Mouse (Mus musculus) midbrain, embryonic 12.5 days (tissue): ENCODE measurements around the gene Rabl2. TPM values are rescaled to one million over a fixed set of nuclear protein-coding genes. Genes with fewer than 3 reads are reported as not detected.

Experiments
- ATAC-seq: fragments of 200-750 bp; cut with Nextera tagmentation; 2 replicates; pipeline ENCODE4 v1.8.0; 2017; ENCODE audit warnings: low read depth, moderate TSS enrichment, moderate library complexity; ENCODE audit not compliant: low FRiP score
- H3K27ac ChIP-seq: fragments of 300-500 bp; sonication (generic); replicated peaks from 2 replicates; pipeline ENCODE4 v1.5.1; 2016; ENCODE audit warnings: mild to moderate bottlenecking
- H3K27me3 ChIP-seq: fragments of 300-500 bp; sonication (generic); 2 replicates; pipeline ENCODE4 v1.6.1; 2016; ENCODE audit warnings: mild to moderate bottlenecking
- H3K36me3 ChIP-seq: fragments of 300-500 bp; sonication (generic); 2 replicates; pipeline ENCODE4 v1.6.1; 2016
- H3K4me1 ChIP-seq: fragments of 300-500 bp; sonication (generic); 2 replicates; pipeline ENCODE4 v1.6.1; 2016
- H3K4me2 ChIP-seq: fragments of 300-500 bp; sonication (generic); replicated peaks from 2 replicates; pipeline ENCODE4 v1.6.1; 2016; ENCODE audit warnings: mild to moderate bottlenecking, moderate library complexity
- H3K4me3 ChIP-seq: fragments of 300-500 bp; sonication (generic); 2 replicates; pipeline ENCODE4 v1.5.1; 2016; ENCODE audit warnings: mild to moderate bottlenecking
- H3K9ac ChIP-seq: fragments of 300-500 bp; sonication (generic); replicated peaks from 2 replicates; pipeline ENCODE4 v1.6.1; 2016; ENCODE audit warnings: mild to moderate bottlenecking, moderate library complexity
- H3K9me3 ChIP-seq: fragments of 300-500 bp; sonication (generic); 2 replicates; pipeline ENCODE4 v1.6.1; 2016; ENCODE audit warnings: mild to moderate bottlenecking
- WGBS: fragments of 180-500 bp; shearing (Covaris S2); methylation state at CpG from one replicate; pipeline ENCODE4 v1.1.7; 2016; 5-methylcytosine and 5-hydroxymethylcytosine counted together
- polyA plus RNA-seq: library from polyadenylated mRNA; unstranded; fragments of >200 nt; fragmentation: Nextera tagmentation; extraction: Ambion mirVana; gene quantifications from 2 replicates; pipeline ENCODE4 v1.2.1, GENCODE M21; 2016

The Rabl2 gene
- 70.5 and 77.8 TPM in 2 replicates for polyA plus RNA-seq

GRCm38 (mm10) chr15:89591723-89592455 lies at the start of gene Rabl2:
Gene Rabl2 (minus strand): TSS chr15:89591923.
- Histone ChIP-seq H3K9ac (peak within 1 kb of the TSS; percentile 74), H3K27ac (peak within 1 kb of the TSS; percentile 87), H3K9me3 (no peaks in the 10 kb centered on the region), H3K27me3 (no peaks in the 10 kb centered on the region), H3K36me3 (peaks cover 11% of the 10 kb centered on the region), H3K4me2 (peak within 1 kb of the TSS; percentile 87), H3K4me3 (peak within 1 kb of the TSS; percentile 83), H3K4me1 (peaks cover 12% of the 10 kb centered on the region)
- under 1% methylated on average over 35 of the region's 35 CpGs for WGBS
- ATAC-seq = peak; percentile 97

DNA sequence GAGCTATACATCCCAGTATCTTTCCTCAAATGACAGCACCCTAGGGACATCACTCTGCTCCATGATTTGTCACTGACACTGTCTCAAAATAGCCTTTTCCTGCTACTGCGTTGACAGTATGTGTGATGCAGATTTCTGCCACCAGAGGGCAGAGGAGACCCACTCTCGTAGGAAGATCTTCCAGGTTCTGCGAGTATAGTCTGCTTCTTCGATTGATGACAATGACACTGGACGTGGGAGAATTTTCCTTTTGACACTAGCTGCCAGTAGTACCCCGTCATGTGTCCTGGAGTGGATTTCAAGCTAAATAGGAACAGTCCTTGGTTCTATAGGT lies 31.9 kb upstream of the Rabl2 start:
- Histone ChIP-seq H3K36me3 (no peaks in the 10 kb centered on the region), H3K27ac (no peak overlapping the region), H3K9me3 (no peaks in the 10 kb centered on the region), H3K4me1 (no peaks in the 10 kb centered on the region), H3K27me3 (no peaks in the 10 kb centered on the region), H3K4me3 (no peak overlapping the region), H3K4me2 (no peak overlapping the region), H3K9ac (no peak overlapping the region)
- ATAC-seq = peak; percentile 56; the same call in 1 of the 2 replicates
- WGBS = 15% methylated on average over 6 of the region's 6 CpGs

GRCm38 (mm10) chr15:89622959-89623625 lies 31.4 kb upstream of the Rabl2 start:
- Histone ChIP-seq H3K27me3 (no peaks in the 10 kb centered on the region), H3K4me3 (no peak overlapping the region), H3K9ac (no peak overlapping the region), H3K36me3 (no peaks in the 10 kb centered on the region), H3K27ac (no peak overlapping the region), H3K4me1 (no peaks in the 10 kb centered on the region), H3K9me3 (no peaks in the 10 kb centered on the region), H3K4me2 (no peak overlapping the region)
- ATAC-seq = 0 out of 2 replicates have a peak, but pooled peaks have one; percentile 19
- WGBS = 68% methylated on average over 5 of the region's 5 CpGs

- Histone ChIP-seq H3K36me3 (no peaks in the 10 kb centered on the region), H3K27ac (no peak overlapping the region), H3K4me3 (no peak overlapping the region), H3K9me3 (no peaks in the 10 kb centered on the region), H3K4me1 (no peaks in the 10 kb centered on the region), H3K27me3 (no peaks in the 10 kb centered on the region), H3K4me2 (no peak overlapping the region), H3K9ac (no peak overlapping the region)
- WGBS = 81% methylated on average over 12 of the region's 12 CpGs
- peak; percentile 52 for ATAC-seq
Measured at GRCm38 (mm10) chr15:89622312-89622958, 30.7 kb upstream of the Rabl2 start.

DNA sequence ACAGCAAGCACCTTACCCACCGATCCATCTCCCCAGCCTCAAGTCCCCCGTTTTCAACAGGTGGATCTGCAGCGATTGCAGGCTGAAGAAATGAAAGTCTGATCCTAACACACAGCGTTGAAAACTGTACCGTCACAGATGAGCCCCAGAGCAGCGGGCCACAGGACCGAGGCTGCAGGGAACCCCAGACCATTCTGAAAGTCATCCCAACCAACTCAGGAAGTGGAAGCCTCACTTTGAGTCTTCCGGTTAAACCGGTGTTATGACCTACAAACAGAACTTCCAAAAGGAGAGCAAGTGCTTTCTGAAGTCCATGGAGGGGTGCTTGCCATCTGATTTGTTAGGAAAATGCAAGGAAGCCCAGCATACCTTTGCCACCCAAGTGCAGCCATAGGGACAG lies 16.2 kb upstream of the Rabl2 start:
- Histone ChIP-seq H3K36me3 (no peaks in the 10 kb centered on the region), H3K27ac (no peak overlapping the region), H3K9ac (no peak overlapping the region), H3K27me3 (no peaks in the 10 kb centered on the region), H3K4me2 (no peak overlapping the region), H3K4me3 (no peak overlapping the region), H3K4me1 (no peaks in the 10 kb centered on the region), H3K9me3 (0 out of 2 replicates have a peak, but pooled peaks cover 4% of the 10 kb centered on the region)
- no peak for ATAC-seq
- 90% methylated on average over 9 of the region's 9 CpGs for WGBS

DNA sequence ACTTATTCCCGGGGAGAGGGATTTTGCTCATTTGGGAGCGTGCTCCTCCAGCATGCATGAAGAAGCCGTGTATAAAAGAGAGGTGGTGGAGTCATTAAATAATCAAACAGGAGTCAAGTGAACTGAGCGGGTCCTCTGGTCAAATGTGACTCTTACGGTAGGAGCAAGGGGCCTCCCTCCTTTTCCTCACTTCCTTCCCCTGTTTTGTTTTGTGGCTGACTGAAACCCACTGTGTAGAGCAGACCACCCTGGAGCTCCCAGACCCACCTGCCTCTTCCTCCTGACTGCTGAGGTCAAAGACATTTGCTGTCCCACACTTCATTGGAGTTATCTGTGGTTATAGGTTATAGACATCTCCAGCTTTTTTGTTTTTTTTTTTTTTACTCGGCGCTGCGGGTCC lies 15.8 kb upstream of the Rabl2 start:
- H3K4me1 ChIP-seq = no peaks in the 10 kb centered on the region
- H3K4me2 ChIP-seq = no peak overlapping the region
- no peaks in the 10 kb centered on the region for H3K27me3 ChIP-seq
- no peak overlapping the region for H3K4me3 ChIP-seq
- no peak overlapping the region for H3K27ac ChIP-seq
- no peak overlapping the region for H3K9ac ChIP-seq
- no peaks in the 10 kb centered on the region for H3K36me3 ChIP-seq
- WGBS = 91% methylated on average over 8 of the region's 8 CpGs
- ATAC-seq = no peak
- H3K9me3 ChIP-seq = 0 out of 2 replicates have a peak, but pooled peaks cover 4% of the 10 kb centered on the region

GRCm38 (mm10) chr15:89605822-89606570 lies 14.3 kb upstream of the Rabl2 start:
- 83% methylated on average over 12 of the region's 12 CpGs for WGBS
- Histone ChIP-seq H3K4me3 (no peak overlapping the region), H3K9ac (no peak overlapping the region), H3K27me3 (no peaks in the 10 kb centered on the region), H3K4me1 (no peaks in the 10 kb centered on the region), H3K27ac (no peak overlapping the region), H3K4me2 (no peak overlapping the region), H3K9me3 (0 out of 2 replicates have a peak, but pooled peaks cover 4% of the 10 kb centered on the region), H3K36me3 (no peaks in the 10 kb centered on the region)
- ATAC-seq = no peak

DNA sequence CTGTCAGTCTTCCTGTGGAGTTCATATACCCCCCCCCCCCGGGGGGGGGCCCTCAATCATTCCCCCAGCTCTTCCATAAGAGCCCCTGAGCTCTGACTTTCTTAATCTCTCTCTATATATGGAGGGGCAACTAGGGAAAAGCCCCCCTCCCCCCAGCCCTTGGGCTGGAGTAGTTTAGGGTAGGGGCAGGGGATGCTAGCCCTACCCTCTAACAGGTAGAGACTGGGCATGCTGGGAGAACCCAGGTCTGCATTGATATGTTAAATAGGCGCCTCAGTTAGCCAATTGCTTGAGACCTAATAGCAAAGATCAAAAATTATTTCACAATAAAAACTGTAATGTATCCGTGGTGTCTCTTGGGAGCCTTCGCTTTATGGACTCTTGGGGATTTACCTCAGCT lies 825 bp upstream of the Rabl2 start:
- ATAC-seq = peak; percentile 31; the same call in 1 of the 2 replicates

GRCm38 (mm10) chr15:89591317-89591716 lies 406 bp downstream of the Rabl2 start:
- Histone ChIP-seq H3K27me3 (no peaks in the 10 kb centered on the region), H3K4me3 (peak overlapping the region; percentile 83), H3K4me2 (peak overlapping the region; percentile 87), H3K9me3 (no peaks in the 10 kb centered on the region), H3K27ac (peak overlapping the region; percentile 87), H3K4me1 (peaks cover 12% of the 10 kb centered on the region), H3K36me3 (peaks cover 17% of the 10 kb centered on the region), H3K9ac (peak overlapping the region; percentile 74)
- no peak for ATAC-seq
- WGBS = 2% methylated on average over 30 of the region's 30 CpGs

More for the DNA sequence above, 825 bp upstream of the Rabl2 start:
- Histone ChIP-seq H3K27ac (no peak overlapping the region), H3K4me2 (peak overlapping the region; percentile 87), H3K9me3 (no peaks in the 10 kb centered on the region), H3K36me3 (peaks cover 5% of the 10 kb centered on the region; the same call in 1 of the 2 replicates), H3K27me3 (no peaks in the 10 kb centered on the region), H3K4me1 (peaks cover 12% of the 10 kb centered on the region), H3K9ac (no peak overlapping the region), H3K4me3 (peak overlapping the region; percentile 83; the same call in 1 of the 2 replicates)
- WGBS = 38% methylated on average over 4 of the region's 4 CpGs

DNA sequence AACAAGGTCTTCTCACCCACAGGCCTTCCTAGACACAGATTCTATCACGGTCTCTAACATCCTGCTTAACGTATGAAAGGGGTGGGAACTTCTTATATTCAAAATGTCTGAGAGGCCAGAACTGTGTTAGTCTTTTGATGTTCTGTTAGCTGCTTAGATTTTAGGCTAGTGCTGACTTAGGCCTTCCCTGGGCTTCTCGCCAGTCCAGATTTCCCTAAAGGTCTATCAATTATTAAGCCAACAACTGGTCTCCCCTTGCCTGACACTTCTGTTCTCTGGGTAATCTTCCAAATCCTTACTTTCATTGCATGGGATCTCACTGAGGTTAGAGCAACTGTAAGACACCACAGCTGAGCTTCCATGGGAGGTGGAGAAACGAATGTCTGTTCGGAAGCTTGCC lies 2.6 kb downstream of the Rabl2 start:
- Histone ChIP-seq H3K4me1 (peaks cover 12% of the 10 kb centered on the region), H3K9ac (no peak overlapping the region), H3K27ac (no peak overlapping the region), H3K4me2 (no peak overlapping the region), H3K27me3 (no peaks in the 10 kb centered on the region), H3K4me3 (no peak overlapping the region), H3K36me3 (peaks cover 20% of the 10 kb centered on the region), H3K9me3 (no peaks in the 10 kb centered on the region)
- no peak for ATAC-seq
- 90% methylated on average over 5 of the region's 5 CpGs for WGBS

- Histone ChIP-seq H3K9ac (no peak overlapping the region), H3K4me3 (no peak overlapping the region), H3K9me3 (no peaks in the 10 kb centered on the region), H3K27me3 (no peaks in the 10 kb centered on the region), H3K4me1 (peaks cover 1% of the 10 kb centered on the region), H3K27ac (no peak overlapping the region), H3K36me3 (peaks cover 39% of the 10 kb centered on the region), H3K4me2 (no peak overlapping the region)
- no peak for ATAC-seq
- WGBS = 90% methylated on average over 11 of the region's 11 CpGs
Measured at GRCm38 (mm10) chr15:89585631-89586030, 6.1 kb downstream of the Rabl2 start.
